Mouse (Mus musculus): ENCODE data around the gene S1pr1. TPM values are rescaled to one million over a fixed set of nuclear protein-coding genes. Genes with fewer than 3 reads are reported as not detected.
A peak's percentile ranks its signal among the peaks of the same experiment; 100 is the strongest.

The S1pr1 gene
- polyA plus RNA-seq, 1 experiment from 2014 or later, result 23.8 TPM

- no peak for ATAC-seq (ENCODE audit: insufficient number of reproducible peaks, low FRiP score, low TSS enrichment, low read depth)
- WGBS, result 62% methylated on average over 4 of the region's 4 CpGs
- H3K4me1 ChIP-seq, result no peaks in the 10 kb centered on the region
- no peaks in the 10 kb centered on the region for H3K9me3 ChIP-seq
- H3K4me3 ChIP-seq, result no peak overlapping the region
- no peak overlapping the region for H3K27ac ChIP-seq
- no peak overlapping the region for H3K9ac ChIP-seq
- H3K4me2 ChIP-seq, result no peak overlapping the region
- H3K27me3 ChIP-seq, result no peaks in the 10 kb centered on the region
- H3K36me3 ChIP-seq, result no peaks in the 10 kb centered on the region
Measured at GRCm38 (mm10) chr3:115692857-115693256, 22.0 kb downstream of the S1pr1 start.

- no peak overlapping the region for H3K9ac ChIP-seq
- no peaks in the 10 kb centered on the region for H3K9me3 ChIP-seq
- H3K27me3 ChIP-seq, result no peaks in the 10 kb centered on the region
- H3K4me1 ChIP-seq, result no peaks in the 10 kb centered on the region
- no peak overlapping the region for H3K27ac ChIP-seq
- no peak overlapping the region for H3K4me3 ChIP-seq
- 84% methylated on average over 5 of the region's 5 CpGs for WGBS
- ATAC-seq (ENCODE audit: insufficient number of reproducible peaks, low FRiP score, low TSS enrichment, low read depth), result no peak
- H3K4me2 ChIP-seq, result no peak overlapping the region
- no peaks in the 10 kb centered on the region for H3K36me3 ChIP-seq
Measured at GRCm38 (mm10) chr3:115692384-115692783, 22.5 kb downstream of the S1pr1 start.

GRCm38 (mm10) chr3:115689920-115690319, 25.0 kb downstream of the S1pr1 start:
- Histone ChIP-seq H3K9me3 (no peaks in the 10 kb centered on the region), H3K4me2 (no peak overlapping the region), H3K36me3 (no peaks in the 10 kb centered on the region), H3K27ac (no peak overlapping the region), H3K4me3 (no peak overlapping the region), H3K27me3 (no peaks in the 10 kb centered on the region), H3K9ac (no peak overlapping the region), H3K4me1 (no peaks in the 10 kb centered on the region)
- 94% methylated on average over 1 of the region's 1 CpGs for WGBS
- no peak for ATAC-seq (ENCODE audit: insufficient number of reproducible peaks, low FRiP score, low TSS enrichment, low read depth)

- ATAC-seq (ENCODE audit: insufficient number of reproducible peaks, low FRiP score, low TSS enrichment, low read depth), result no peak
- H3K4me3 ChIP-seq, result no peak overlapping the region
- WGBS, result 62% methylated on average over 8 of the region's 8 CpGs
- no peaks in the 10 kb centered on the region for H3K36me3 ChIP-seq
- H3K4me2 ChIP-seq, result no peak overlapping the region
- H3K27me3 ChIP-seq, result no peaks in the 10 kb centered on the region
- no peaks in the 10 kb centered on the region for H3K9me3 ChIP-seq
- H3K4me1 ChIP-seq, result no peaks in the 10 kb centered on the region
- H3K9ac ChIP-seq, result no peak overlapping the region
- H3K27ac ChIP-seq, result no peak overlapping the region
Measured at GRCm38 (mm10) chr3:115689352-115689751, 25.5 kb downstream of the S1pr1 start.

GRCm38 (mm10) chr3:115687821-115688220, 27.1 kb downstream of the S1pr1 start:
- WGBS, result 91% methylated on average over 2 of the region's 2 CpGs
- Histone ChIP-seq H3K9me3 (no peaks in the 10 kb centered on the region), H3K27me3 (no peaks in the 10 kb centered on the region)

GRCm38 (mm10) chr3:115682328-115683088, 32.4 kb downstream of the S1pr1 start:
- Histone ChIP-seq H3K36me3 (no peaks in the 10 kb centered on the region), H3K4me2 (no peak overlapping the region), H3K27ac (no peak overlapping the region), H3K27me3 (no peaks in the 10 kb centered on the region), H3K4me1 (no peaks in the 10 kb centered on the region), H3K9ac (no peak overlapping the region), H3K4me3 (no peak overlapping the region), H3K9me3 (no peaks in the 10 kb centered on the region)
- no peak for ATAC-seq (ENCODE audit: insufficient number of reproducible peaks, low FRiP score, low TSS enrichment, low read depth)
- 70% methylated on average over 14 of the region's 14 CpGs for WGBS

More at GRCm38 (mm10) chr3:115687821-115688220, 27.1 kb downstream of the S1pr1 start:
- H3K4me1 ChIP-seq, result no peaks in the 10 kb centered on the region
- no peak for ATAC-seq (ENCODE audit: insufficient number of reproducible peaks, low FRiP score, low TSS enrichment, low read depth)
- no peak overlapping the region for H3K27ac ChIP-seq
- no peaks in the 10 kb centered on the region for H3K36me3 ChIP-seq
- H3K4me3 ChIP-seq, result no peak overlapping the region
- H3K4me2 ChIP-seq, result no peak overlapping the region
- H3K9ac ChIP-seq, result no peak overlapping the region

- H3K9ac ChIP-seq, result no peak overlapping the region
- no peaks in the 10 kb centered on the region for H3K27me3 ChIP-seq
- no peak overlapping the region for H3K27ac ChIP-seq
- no peaks in the 10 kb centered on the region for H3K36me3 ChIP-seq
- WGBS, result 81% methylated on average over 1 of the region's 1 CpGs
- H3K9me3 ChIP-seq, result no peaks in the 10 kb centered on the region
- no peak for ATAC-seq (ENCODE audit: insufficient number of reproducible peaks, low FRiP score, low TSS enrichment, low read depth)
- no peak overlapping the region for H3K4me2 ChIP-seq
- H3K4me3 ChIP-seq, result no peak overlapping the region
- H3K4me1 ChIP-seq, result no peaks in the 10 kb centered on the region
Measured at GRCm38 (mm10) chr3:115681184-115681583, 33.7 kb downstream of the S1pr1 start.

GRCm38 (mm10) chr3:115679022-115679421, 35.9 kb downstream of the S1pr1 start:
- no peak overlapping the region for H3K4me3 ChIP-seq
- no peaks in the 10 kb centered on the region for H3K36me3 ChIP-seq
- no peak overlapping the region for H3K27ac ChIP-seq
- H3K4me2 ChIP-seq, result no peak overlapping the region
- 80% methylated on average over 7 of the region's 7 CpGs for WGBS
- H3K9ac ChIP-seq, result no peak overlapping the region
- no peaks in the 10 kb centered on the region for H3K4me1 ChIP-seq
- H3K27me3 ChIP-seq, result no peaks in the 10 kb centered on the region
- no peaks in the 10 kb centered on the region for H3K9me3 ChIP-seq
- ATAC-seq (ENCODE audit: insufficient number of reproducible peaks, low FRiP score, low TSS enrichment, low read depth), result no peak

- no peaks in the 10 kb centered on the region for H3K9me3 ChIP-seq
- H3K36me3 ChIP-seq, result no peaks in the 10 kb centered on the region
- H3K9ac ChIP-seq, result no peak overlapping the region
- H3K27me3 ChIP-seq, result no peaks in the 10 kb centered on the region
- H3K4me1 ChIP-seq, result peaks cover 3% of the 10 kb centered on the region; the same call in 1 of the 2 replicates
- no peak overlapping the region for H3K4me2 ChIP-seq
- 82% methylated on average over 6 of the region's 6 CpGs for WGBS
- ATAC-seq (ENCODE audit: insufficient number of reproducible peaks, low FRiP score, low TSS enrichment, low read depth), result no peak
- no peak overlapping the region for H3K27ac ChIP-seq
- no peak overlapping the region for H3K4me3 ChIP-seq
Measured at GRCm38 (mm10) chr3:115675546-115676535, 39.0 kb downstream of the S1pr1 start.

- WGBS, result 86% methylated on average over 5 of the region's 5 CpGs
- Histone ChIP-seq H3K4me1 (peaks cover 3% of the 10 kb centered on the region; the same call in 1 of the 2 replicates), H3K9ac (no peak overlapping the region), H3K4me2 (no peak overlapping the region), H3K4me3 (no peak overlapping the region), H3K27me3 (no peaks in the 10 kb centered on the region), H3K36me3 (no peaks in the 10 kb centered on the region), H3K27ac (no peak overlapping the region), H3K9me3 (no peaks in the 10 kb centered on the region)
- ATAC-seq (ENCODE audit: insufficient number of reproducible peaks, low FRiP score, low TSS enrichment, low read depth), result no peak
Measured at GRCm38 (mm10) chr3:115674665-115675064, 40.2 kb downstream of the S1pr1 start.

GRCm38 (mm10) chr3:115673663-115674157, 41.2 kb downstream of the S1pr1 start:
- 54% methylated on average over 13 of the region's 13 CpGs for WGBS
- no peak for ATAC-seq (ENCODE audit: insufficient number of reproducible peaks, low FRiP score, low TSS enrichment, low read depth)
- Histone ChIP-seq H3K4me3 (no peak overlapping the region), H3K36me3 (no peaks in the 10 kb centered on the region), H3K27ac (peak overlapping the region; percentile 4; the same call in 1 of the 2 replicates), H3K9ac (no peak overlapping the region), H3K4me1 (peaks cover 3% of the 10 kb centered on the region; the same call in 1 of the 2 replicates), H3K27me3 (no peaks in the 10 kb centered on the region), H3K4me2 (no peak overlapping the region), H3K9me3 (no peaks in the 10 kb centered on the region)
